Mouse (Mus musculus) stomach, embryonic 15.5 days (tissue): Measurements from ENCODE around the gene Tas2r130. TPM values are rescaled to one million over a fixed set of nuclear protein-coding genes. Genes with fewer than 3 reads are reported as not detected.
"Not testable (repeated sequence)": the region's sequence is repeated elsewhere in the genome, so short reads cannot be mapped to it uniquely, and the experiment has no call there.

Experiments
- ATAC-seq: fragments of 200-750 bp; cut with Nextera tagmentation; 2 replicates; pipeline ENCODE4 v1.8.0; 2017; ENCODE audit warnings: low read depth, moderate number of reproducible peaks, moderate TSS enrichment; ENCODE audit not compliant: insufficient read depth, low FRiP score
- H3K27ac ChIP-seq: fragments of 300-500 bp; sonication (generic); 2 replicates; pipeline ENCODE4 v1.5.1; 2015; ENCODE audit warnings: mild to moderate bottlenecking, inconsistent platforms
- H3K27me3 ChIP-seq: fragments of 300-500 bp; sonication (generic); replicated peaks from 2 replicates; pipeline ENCODE4 v1.6.1; 2015; ENCODE audit warnings: inconsistent platforms
- H3K36me3 ChIP-seq: fragments of 300-500 bp; sonication (generic); 2 replicates; pipeline ENCODE4 v1.6.1; 2015; ENCODE audit warnings: inconsistent platforms
- H3K4me1 ChIP-seq: fragments of 300-500 bp; sonication (generic); 2 replicates; pipeline ENCODE4 v1.6.1; 2015; ENCODE audit warnings: inconsistent platforms
- H3K4me2 ChIP-seq: fragments of 300-500 bp; sonication (generic); 2 replicates; pipeline ENCODE4 v1.6.1; 2015; ENCODE audit warnings: mild to moderate bottlenecking, inconsistent platforms
- H3K4me3 ChIP-seq: fragments of 300-500 bp; sonication (generic); replicated peaks from 2 replicates; pipeline ENCODE4 v1.5.1; 2015; ENCODE audit warnings: inconsistent platforms
- H3K9ac ChIP-seq: fragments of 300-500 bp; sonication (generic); 2 replicates; pipeline ENCODE4 v1.6.1; 2015; ENCODE audit warnings: inconsistent platforms
- H3K9me3 ChIP-seq: fragments of 300-500 bp; sonication (generic); 2 replicates; pipeline ENCODE4 v1.6.1; 2016; ENCODE audit warnings: inconsistent platforms
- WGBS: fragments of 180-500 bp; shearing (Covaris S2); methylation state at CpG from one replicate; pipeline ENCODE4 v1.1.7; 2015; 5-methylcytosine and 5-hydroxymethylcytosine counted together
- polyA plus RNA-seq: library from polyadenylated mRNA; unstranded; fragments of >200 nt; fragmentation: Nextera tagmentation; extraction: Ambion mirVana; gene quantifications from 2 replicates; pipeline ENCODE4 v1.2.1, GENCODE M21; 2015

The Tas2r130 gene
- not detected in 2 replicates for polyA plus RNA-seq

GRCm38 (mm10) chr6:131630812-131631211, at the start of gene Tas2r130:
Gene Tas2r130 (minus strand): TSS chr6:131630912.
- no peak within 1 kb of the TSS for H3K4me2 ChIP-seq
- no peaks in the 10 kb centered on the region for H3K36me3 ChIP-seq
- H3K9me3 ChIP-seq, result no peaks in the 10 kb centered on the region
- H3K4me1 ChIP-seq, result no peaks in the 10 kb centered on the region
- 76% methylated on average over 3 of the region's 3 CpGs for WGBS
- no peak within 1 kb of the TSS for H3K27ac ChIP-seq
- no peak within 1 kb of the TSS for H3K4me3 ChIP-seq
- H3K27me3 ChIP-seq, result no peaks in the 10 kb centered on the region
- H3K9ac ChIP-seq, result no peak within 1 kb of the TSS
- no peak for ATAC-seq

- H3K4me2 ChIP-seq, result no peak within 1 kb of the TSS
- no peak within 1 kb of the TSS for H3K27ac ChIP-seq
- WGBS, result 67% methylated on average over 3 of the region's 3 CpGs
- no peaks in the 10 kb centered on the region for H3K9me3 ChIP-seq
- H3K36me3 ChIP-seq, result no peaks in the 10 kb centered on the region
- H3K4me1 ChIP-seq, result no peaks in the 10 kb centered on the region
- no peaks in the 10 kb centered on the region for H3K27me3 ChIP-seq
- no peak within 1 kb of the TSS for H3K9ac ChIP-seq
- H3K4me3 ChIP-seq, result no peak within 1 kb of the TSS
- ATAC-seq, result no peak
Observed at GRCm38 (mm10) chr6:131678786-131679185, 48.1 kb upstream of the Tas2r130 start, which contains the start of gene Tas2r106. Gene Tas2r106 (minus strand): TSS chr6:131678886.

GRCm38 (mm10) chr6:131660049-131660448, 29.3 kb upstream of the Tas2r130 start, which contains the start of gene Tas2r107:
Gene Tas2r107 (minus strand): TSS chr6:131660149.
- H3K4me2 ChIP-seq, result no peak within 1 kb of the TSS
- ATAC-seq, result no peak
- H3K9ac ChIP-seq, result no peak within 1 kb of the TSS
- no peak within 1 kb of the TSS for H3K27ac ChIP-seq
- no peaks in the 10 kb centered on the region for H3K9me3 ChIP-seq
- no peak within 1 kb of the TSS for H3K4me3 ChIP-seq
- H3K4me1 ChIP-seq, result no peaks in the 10 kb centered on the region
- no peaks in the 10 kb centered on the region for H3K36me3 ChIP-seq
- no peaks in the 10 kb centered on the region for H3K27me3 ChIP-seq

- not testable (repeated sequence) for H3K4me2 ChIP-seq, ATAC-seq
Observed at GRCm38 (mm10) chr6:131609956-131610355, 20.8 kb downstream of the Tas2r130 start.

GRCm38 (mm10) chr6:131604821-131605220, 25.9 kb downstream of the Tas2r130 start:
- no peak overlapping the region for H3K4me2 ChIP-seq
- H3K27me3 ChIP-seq, result no peaks in the 10 kb centered on the region
- no peak overlapping the region for H3K9ac ChIP-seq
- H3K36me3 ChIP-seq, result no peaks in the 10 kb centered on the region
- no peaks in the 10 kb centered on the region for H3K4me1 ChIP-seq
- H3K27ac ChIP-seq, result no peak overlapping the region
- H3K4me3 ChIP-seq, result no peak overlapping the region
- ATAC-seq, result no peak
- 93% methylated on average over 4 of the region's 4 CpGs for WGBS
- H3K9me3 ChIP-seq, result no peaks in the 10 kb centered on the region

More at GRCm38 (mm10) chr6:131609956-131610355, 20.8 kb downstream of the Tas2r130 start:
- H3K4me3 ChIP-seq, H3K4me1 ChIP-seq, H3K27ac ChIP-seq, H3K9me3 ChIP-seq, H3K27me3 ChIP-seq, H3K36me3 ChIP-seq, H3K9ac ChIP-seq: not testable (repeated sequence)
- WGBS, result 89% methylated on average over 1 of the region's 1 CpGs

Other genes with a start within 250 kb of the Tas2r130 start
- 62.5 and 65.3 TPM in 2 replicates for gene Ybx3, start 242.4 kb downstream of the Tas2r130 start, polyA plus RNA-seq
- not detected in 2 replicates for gene 5430401F13Rik, start 144.5 kb downstream of the Tas2r130 start, polyA plus RNA-seq
- not detected in 2 replicates for gene Gm6619, start 144.5 kb downstream of the Tas2r130 start, polyA plus RNA-seq
- gene Tas2r107, start 29.2 kb upstream of the Tas2r130 start, polyA plus RNA-seq, result not detected in 2 replicates
- not detected in 2 replicates for gene Tas2r106, start 48.0 kb upstream of the Tas2r130 start, polyA plus RNA-seq
- gene Tas2r104, start 54.8 kb upstream of the Tas2r130 start, polyA plus RNA-seq, result not detected in 2 replicates
- gene Tas2r105, start 56.6 kb upstream of the Tas2r130 start, polyA plus RNA-seq, result not detected in 2 replicates
- not detected in 2 replicates for gene Tas2r114, start 59.2 kb upstream of the Tas2r130 start, polyA plus RNA-seq